Mouse (Mus musculus) CD4-positive helper T cell, adult 2 months (primary cell): Measurements from ENCODE around the gene Adgrv1.

Experiments
- DNase-seq: peaks from one replicate; pipeline ENCODE4 v3.0.0-alpha.2; 2012; ENCODE audit warnings: low read depth, missing footprints, low spot score

The Adgrv1 gene

GRCm38 (mm10) chr13:81144434-81144833 is 488.5 kb downstream of the Adgrv1 start:
- no peak for DNase-seq

GRCm38 (mm10) chr13:81142268-81142884 is 490.6 kb downstream of the Adgrv1 start:
- DNase-seq, result no peak

GRCm38 (mm10) chr13:81136652-81137422 is 496.1 kb downstream of the Adgrv1 start:
- no peak for DNase-seq

- no peak for DNase-seq
These were observed 497.0 kb downstream of the Adgrv1 start for GRCm38 (mm10) chr13:81135953-81136352.

- DNase-seq, result no peak
These were observed 498.5 kb downstream of the Adgrv1 start for GRCm38 (mm10) chr13:81134412-81134811.

GRCm38 (mm10) chr13:81133336-81133735 is 499.6 kb downstream of the Adgrv1 start:
- DNase-seq, result no peak

- DNase-seq, result no peak
These were observed 500.3 kb downstream of the Adgrv1 start for GRCm38 (mm10) chr13:81132691-81133090.

- no peak for DNase-seq
These were observed 501.1 kb downstream of the Adgrv1 start for GRCm38 (mm10) chr13:81131860-81132259.

GRCm38 (mm10) chr13:81130742-81131524 is 502.0 kb downstream of the Adgrv1 start:
- DNase-seq, result no peak

- no peak for DNase-seq
These were observed 507.1 kb downstream of the Adgrv1 start for GRCm38 (mm10) chr13:81125846-81126245.

- no peak for DNase-seq
These were observed 510.7 kb downstream of the Adgrv1 start for GRCm38 (mm10) chr13:81122238-81122637.

- DNase-seq, result no peak
These were observed 522.5 kb downstream of the Adgrv1 start for GRCm38 (mm10) chr13:81110479-81110878.

GRCm38 (mm10) chr13:81109676-81110075 is 523.3 kb downstream of the Adgrv1 start:
- no peak for DNase-seq

GRCm38 (mm10) chr13:81108526-81109302 is 524.2 kb downstream of the Adgrv1 start:
- DNase-seq, result no peak

GRCm38 (mm10) chr13:81107436-81107835 is 525.5 kb downstream of the Adgrv1 start:
- DNase-seq, result no peak

GRCm38 (mm10) chr13:81103794-81104193 is 529.2 kb downstream of the Adgrv1 start:
- no peak for DNase-seq

- no peak for DNase-seq
These were observed 536.5 kb downstream of the Adgrv1 start for GRCm38 (mm10) chr13:81096424-81096823.

GRCm38 (mm10) chr13:81094513-81094912 is 538.4 kb downstream of the Adgrv1 start:
- DNase-seq, result no peak

- no peak for DNase-seq
These were observed 542.7 kb downstream of the Adgrv1 start for GRCm38 (mm10) chr13:81090051-81090836.

- no peak for DNase-seq
These were observed 545.8 kb downstream of the Adgrv1 start for GRCm38 (mm10) chr13:81086969-81087682.
